Mouse (Mus musculus) liver, embryonic 16.5 days (tissue): ENCODE measurements around the gene Mfsd8. TPM values are rescaled to one million over a fixed set of nuclear protein-coding genes. Genes with fewer than 3 reads are reported as not detected.
A peak's percentile ranks its signal among the peaks of the same experiment; 100 is the strongest.
"Not testable (repeated sequence)": the region's sequence is repeated elsewhere in the genome, so short reads cannot be mapped to it uniquely, and the experiment has no call there.

ENCODE experiments used
- ATAC-seq: fragments of 200-750 bp; cut with Nextera tagmentation; 2 replicates; pipeline ENCODE4 v1.8.0; 2017; ENCODE audit warnings: low read depth, mild to moderate bottlenecking, moderate number of reproducible peaks, moderate library complexity
- H3K27ac ChIP-seq: fragments of 300-500 bp; sonication (generic); 2 replicates; pipeline ENCODE4 v1.5.1; 2014; ENCODE audit warnings: mild to moderate bottlenecking, low read length
- H3K27me3 ChIP-seq: fragments of 300-500 bp; sonication (generic); 2 replicates; pipeline ENCODE4 v1.6.1; 2014; ENCODE audit warnings: low read depth, low read length, mixed read lengths; ENCODE audit not compliant: control insufficient read depth, insufficient read depth
- H3K36me3 ChIP-seq: fragments of 300-500 bp; sonication (generic); 2 replicates; pipeline ENCODE4 v1.6.1; 2014; ENCODE audit warnings: mild to moderate bottlenecking; ENCODE audit not compliant: control insufficient read depth, insufficient read depth
- H3K4me1 ChIP-seq: fragments of 300-500 bp; sonication (generic); 2 replicates; pipeline ENCODE4 v1.6.1; 2014; ENCODE audit warnings: low read depth, low read length, mixed read lengths; ENCODE audit not compliant: control insufficient read depth
- H3K4me2 ChIP-seq: fragments of 300-500 bp; sonication (generic); 2 replicates; pipeline ENCODE4 v1.6.1; 2014; ENCODE audit warnings: low read depth, low read length, mixed read lengths
- H3K4me3 ChIP-seq: fragments of 300-500 bp; sonication (generic); 2 replicates; pipeline ENCODE4 v1.5.1; 2014; ENCODE audit warnings: low read depth, mild to moderate bottlenecking, low read length
- H3K9ac ChIP-seq: fragments of 300-500 bp; sonication (generic); 2 replicates; pipeline ENCODE4 v1.6.1; 2014; ENCODE audit warnings: low read depth, low read length
- H3K9me3 ChIP-seq: fragments of 300-500 bp; sonication (generic); replicated peaks from 2 replicates; pipeline ENCODE4 v1.6.1; 2016; ENCODE audit warnings: low read length; ENCODE audit not compliant: control insufficient read depth
- WGBS: fragments of 180-500 bp; shearing (Covaris S2); extraction: QIAGEN DNeasy Blood & Tissue Kit; methylation state at CpG from one replicate; pipeline ENCODE4 v1.1.7; 2014; ENCODE audit not compliant: insufficient replicate concordance; 5-methylcytosine and 5-hydroxymethylcytosine counted together
- polyA plus RNA-seq: library from polyadenylated mRNA; unstranded; fragments of >200 nt; fragmentation: Nextera tagmentation; extraction: Ambion mirVana; gene quantifications from 2 replicates; pipeline ENCODE4 v1.2.1, GENCODE M21; 2015

Mfsd8 gene
- polyA plus RNA-seq: 3.9 and 4.6 TPM in 2 replicates

DNA sequence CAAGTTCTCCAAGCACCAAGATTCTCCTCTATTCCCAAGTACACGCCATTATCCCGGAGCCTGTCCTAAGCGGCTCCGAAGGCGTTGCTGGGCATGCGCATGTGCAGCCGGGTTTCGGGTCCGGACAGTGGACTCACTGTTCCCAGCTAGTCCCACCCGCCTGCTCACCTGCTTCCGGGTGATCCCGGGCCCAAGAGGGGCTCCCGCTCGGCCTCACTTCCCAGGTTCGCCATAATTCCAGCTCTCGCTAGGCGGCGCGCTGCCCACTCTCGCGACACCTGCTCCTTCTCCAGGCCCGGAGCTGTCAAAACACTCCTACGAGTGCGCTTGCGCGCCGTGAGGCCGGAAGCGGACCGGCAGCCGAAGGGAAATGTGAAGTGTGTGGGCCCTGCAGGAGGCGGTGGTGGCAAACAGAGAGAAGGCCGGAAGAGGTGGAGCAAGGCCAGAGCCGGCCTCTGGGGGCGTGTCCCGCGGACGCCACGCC lies at the start of gene Mfsd8:
Gene Mfsd8, minus strand, starts transcription at position 414 of the 484 bp plus-strand sequence.
- Histone ChIP-seq H3K9ac (peak within 1 kb of the TSS; percentile 79), H3K4me2 (peak within 1 kb of the TSS; percentile 79), H3K4me3 (peak within 1 kb of the TSS; percentile 73), H3K27ac (peak within 1 kb of the TSS; percentile 87)
- WGBS: under 1% methylated on average over 39 of the region's 39 CpGs
- peak; percentile 98 for ATAC-seq
- H3K4me1 ChIP-seq, H3K36me3 ChIP-seq, H3K27me3 ChIP-seq, H3K9me3 ChIP-seq: not testable (repeated sequence)

DNA sequence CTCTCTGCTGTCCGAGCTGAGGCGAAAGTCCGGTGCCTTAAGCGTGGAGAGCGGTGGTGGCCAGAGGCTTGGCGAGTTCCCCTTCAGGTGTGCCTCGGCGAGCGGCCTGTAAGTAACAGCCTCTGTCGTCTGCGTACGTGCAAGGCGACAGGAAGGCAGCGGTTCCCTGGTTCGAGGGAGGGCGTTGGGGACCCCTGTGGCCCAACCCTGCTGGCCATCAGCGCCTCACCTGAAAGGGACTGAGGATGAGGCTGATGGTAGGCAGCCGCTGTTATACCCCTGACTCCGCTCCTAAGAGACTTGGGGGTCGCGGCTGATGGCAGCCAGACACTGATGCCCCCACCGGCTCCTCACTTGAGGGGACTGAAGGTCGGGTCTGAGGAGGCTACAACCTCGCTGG lies 47.6 kb upstream of the Mfsd8 start:
- peak overlapping the region; percentile 74 for H3K9ac ChIP-seq
- not testable (repeated sequence) for H3K36me3 ChIP-seq, H3K27me3 ChIP-seq, H3K9me3 ChIP-seq, ATAC-seq, H3K4me1 ChIP-seq
- peak overlapping the region; percentile 74 for H3K4me3 ChIP-seq
- under 1% methylated on average over 18 of the region's 24 CpGs for WGBS
- peak overlapping the region; percentile 82 for H3K4me2 ChIP-seq
- peak overlapping the region; percentile 37; the same call in 1 of the 2 replicates for H3K27ac ChIP-seq

DNA sequence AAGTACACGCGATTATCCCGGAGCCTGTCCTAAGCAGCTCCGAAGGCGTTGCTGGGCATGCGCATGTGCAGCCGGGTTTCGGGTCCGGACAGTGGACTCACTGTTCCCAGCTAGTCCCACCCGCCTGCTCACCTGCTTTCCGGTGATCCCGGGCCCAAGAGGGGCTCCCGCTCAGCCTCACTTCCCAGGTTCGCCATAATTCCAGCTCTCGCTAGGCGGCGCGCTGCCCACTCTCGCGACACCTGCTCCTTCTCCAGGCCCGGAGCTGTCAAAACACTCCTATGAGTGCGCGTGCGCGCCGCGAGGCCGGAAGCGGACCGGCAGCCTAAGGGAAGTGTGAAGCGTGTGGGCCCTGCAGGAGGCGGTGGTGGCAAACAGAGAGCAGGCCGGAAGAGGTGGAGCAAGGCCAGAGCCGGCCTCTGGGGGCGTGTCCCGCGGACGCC lies 47.2 kb upstream of the Mfsd8 start:
- H3K9ac ChIP-seq: peak overlapping the region; percentile 77
- not testable (repeated sequence) for H3K27me3 ChIP-seq, H3K36me3 ChIP-seq, H3K9me3 ChIP-seq, H3K4me1 ChIP-seq
- H3K27ac ChIP-seq: peak overlapping the region; percentile 70
- peak; percentile 99 for ATAC-seq
- peak overlapping the region; percentile 72 for H3K4me2 ChIP-seq
- WGBS: under 1% methylated on average over 38 of the region's 38 CpGs
- H3K4me3 ChIP-seq: peak overlapping the region; percentile 74

DNA sequence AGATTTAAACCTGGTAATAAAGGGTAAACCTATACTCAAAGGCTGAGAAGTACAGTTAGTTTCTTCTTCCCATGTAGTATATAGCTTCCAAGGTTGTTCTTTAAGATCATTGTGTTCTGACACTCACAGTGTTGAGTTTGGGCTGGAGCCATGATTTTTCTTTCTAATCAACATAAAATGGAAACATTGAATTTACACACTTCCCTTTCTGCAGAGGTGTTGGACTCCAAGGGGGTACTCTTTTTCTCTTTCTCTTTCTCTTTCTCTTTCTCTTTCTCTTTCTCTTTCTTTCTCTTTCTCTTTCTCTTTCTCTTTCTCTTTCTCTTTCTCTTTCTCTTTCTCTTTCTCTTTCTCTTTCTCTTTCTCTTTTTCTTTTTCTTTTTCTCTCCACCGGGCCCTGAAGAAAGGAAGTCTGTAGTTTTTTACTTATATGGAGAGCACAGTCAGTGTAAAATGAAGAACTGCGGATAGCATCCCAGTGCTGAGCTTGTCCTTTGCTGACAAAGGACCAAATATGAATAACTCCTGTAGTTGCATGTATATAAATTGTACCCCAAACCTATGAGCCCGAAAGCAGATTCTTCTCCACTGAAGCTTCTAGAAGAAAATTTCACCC lies 6.5 kb upstream of the Mfsd8 start:
- H3K4me2 ChIP-seq, H3K4me1 ChIP-seq, H3K27ac ChIP-seq, H3K9ac ChIP-seq, H3K27me3 ChIP-seq, ATAC-seq, H3K36me3 ChIP-seq, H3K9me3 ChIP-seq, H3K4me3 ChIP-seq: not testable (repeated sequence)
- WGBS: 70% methylated on average over 3 of the region's 3 CpGs

DNA sequence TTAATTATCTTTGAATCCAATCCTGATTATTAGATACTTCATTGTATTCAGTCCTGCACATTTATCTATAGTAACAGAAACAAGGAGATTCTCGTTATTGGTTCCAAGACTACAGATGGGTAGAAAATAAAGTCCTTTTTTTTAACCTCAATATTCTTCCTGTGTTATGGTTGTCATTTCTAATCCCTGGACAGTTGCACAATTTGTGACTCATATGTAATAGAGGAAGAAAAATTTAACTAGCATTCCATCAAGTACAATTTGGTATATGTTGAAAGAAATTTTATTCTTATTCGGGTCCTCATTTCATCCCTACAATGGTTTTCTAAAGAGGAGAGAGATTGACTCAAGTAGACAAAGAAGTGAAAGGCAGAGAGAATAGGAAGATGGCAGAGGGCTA lies 1.2 kb upstream of the Mfsd8 start:
- not testable (repeated sequence) for H3K9ac ChIP-seq, ATAC-seq, H3K9me3 ChIP-seq, H3K27ac ChIP-seq, H3K4me2 ChIP-seq, H3K36me3 ChIP-seq, H3K4me1 ChIP-seq, H3K4me3 ChIP-seq, H3K27me3 ChIP-seq
- WGBS: 63% methylated on average over 2 of the region's 2 CpGs

DNA sequence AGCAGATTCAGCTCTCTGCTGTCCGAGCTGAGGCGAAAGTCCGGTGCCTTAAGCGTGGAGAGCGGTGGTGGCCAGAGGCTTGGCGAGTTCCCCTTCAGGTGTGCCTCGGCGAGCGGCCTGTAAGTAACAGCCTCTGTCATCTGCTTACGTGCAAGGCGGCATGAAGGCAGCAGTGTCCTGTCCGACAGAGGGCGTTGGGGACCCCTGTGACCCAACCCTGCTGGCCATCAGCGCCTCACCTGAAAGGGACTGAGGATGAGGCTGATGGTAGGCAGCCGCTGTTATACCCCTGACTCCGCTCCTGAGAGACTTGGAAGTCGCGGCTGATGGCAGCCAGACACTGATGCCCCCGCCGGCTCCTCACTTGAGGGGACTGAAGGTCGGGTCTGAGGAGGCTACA lies 332 bp upstream of the Mfsd8 start:
- H3K27ac ChIP-seq: peak overlapping the region; percentile 77
- ATAC-seq: peak; percentile 39; the same call in 1 of the 2 replicates
- not testable (repeated sequence) for H3K36me3 ChIP-seq, H3K27me3 ChIP-seq, H3K9me3 ChIP-seq, H3K4me1 ChIP-seq
- WGBS: 1% methylated on average over 17 of the region's 21 CpGs
- peak overlapping the region; percentile 66 for H3K9ac ChIP-seq
- peak overlapping the region; percentile 79 for H3K4me2 ChIP-seq
- H3K4me3 ChIP-seq: peak overlapping the region; percentile 73

DNA sequence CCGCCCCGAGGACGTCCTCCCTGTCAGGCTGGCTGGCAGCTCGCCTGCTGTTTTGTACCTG lies 101 bp upstream of the Mfsd8 start, which contains the start of gene Abhd18:
Gene Abhd18, plus strand, starts transcription at position 14 of the 61 bp plus-strand sequence.
- not testable (repeated sequence) for H3K27me3 ChIP-seq, ATAC-seq, H3K36me3 ChIP-seq, H3K9me3 ChIP-seq, H3K4me1 ChIP-seq
- Histone ChIP-seq H3K4me2 (peak within 1 kb of the TSS; percentile 79), H3K9ac (peak within 1 kb of the TSS; percentile 79), H3K27ac (peak within 1 kb of the TSS; percentile 87), H3K4me3 (peak within 1 kb of the TSS; percentile 73)
- WGBS: 0% methylated on average over 2 of the region's 4 CpGs

DNA sequence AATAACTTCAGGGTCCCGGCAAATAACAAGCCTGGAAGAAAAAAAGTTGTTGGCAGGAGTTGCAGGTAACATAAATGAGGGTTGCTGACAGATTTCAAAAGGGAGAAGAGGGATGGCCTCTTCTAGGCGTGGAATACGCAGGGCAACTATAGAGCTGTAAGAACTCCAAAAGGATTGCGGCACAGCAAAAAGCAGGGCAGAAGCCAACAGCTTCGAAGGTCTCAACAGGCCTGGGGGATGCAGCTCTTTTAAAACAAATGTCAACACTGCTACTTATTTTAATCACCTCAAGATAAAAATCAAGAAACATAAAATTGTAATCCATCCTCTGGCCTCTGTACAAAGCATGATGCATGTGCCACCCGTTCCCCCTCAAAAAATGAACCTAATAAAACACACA lies 1.2 kb downstream of the Mfsd8 start:
- not testable (repeated sequence) for H3K27ac ChIP-seq

DNA sequence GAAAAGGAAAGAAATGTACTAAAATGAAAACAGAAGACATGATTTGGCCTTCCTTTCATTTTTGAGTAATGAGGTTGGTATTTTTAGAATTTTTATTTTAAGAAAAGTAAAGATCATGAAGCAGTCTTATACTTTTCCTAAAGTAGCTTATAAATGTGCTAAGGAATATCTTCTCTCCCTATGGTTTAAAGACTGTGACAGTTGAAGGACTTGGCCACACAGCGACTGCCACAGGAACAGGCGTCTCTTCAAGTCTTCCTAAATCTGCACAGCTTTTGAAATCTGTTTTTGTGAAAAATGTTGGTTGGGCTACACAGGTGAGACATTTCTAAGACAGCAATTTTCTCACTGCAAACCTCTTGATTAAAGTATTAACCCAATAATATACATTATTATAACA lies 33.4 kb downstream of the Mfsd8 start:
- H3K27me3 ChIP-seq: no peaks in the 10 kb centered on the region
- no peaks in the 10 kb centered on the region for H3K9me3 ChIP-seq
- peaks cover 56% of the 10 kb centered on the region for H3K36me3 ChIP-seq
- WGBS: 90% methylated on average over 2 of the region's 2 CpGs
- no peak overlapping the region for H3K27ac ChIP-seq
- no peak overlapping the region for H3K9ac ChIP-seq
- no peaks in the 10 kb centered on the region for H3K4me1 ChIP-seq
- H3K4me3 ChIP-seq: no peak overlapping the region
- ATAC-seq: no peak
- no peak overlapping the region for H3K4me2 ChIP-seq

More for the DNA sequence above, 1.2 kb downstream of the Mfsd8 start:
- peak overlapping the region; percentile 73 for H3K4me3 ChIP-seq
- not testable (repeated sequence) for ATAC-seq, H3K4me1 ChIP-seq, H3K9me3 ChIP-seq, H3K27me3 ChIP-seq, H3K9ac ChIP-seq, H3K36me3 ChIP-seq
- WGBS: 78% methylated on average over 5 of the region's 6 CpGs
- peak overlapping the region; percentile 76 for H3K4me2 ChIP-seq
